Mouse (Mus musculus) adipocyte (in vitro differentiated cells): Measurements from ENCODE around the gene Gif.

ENCODE experiments used
- DNase-seq: peaks from one replicate; pipeline ENCODE4 v3.0.0-alpha.2; 2016; ENCODE audit warnings: low spot score

Gif gene

DNA sequence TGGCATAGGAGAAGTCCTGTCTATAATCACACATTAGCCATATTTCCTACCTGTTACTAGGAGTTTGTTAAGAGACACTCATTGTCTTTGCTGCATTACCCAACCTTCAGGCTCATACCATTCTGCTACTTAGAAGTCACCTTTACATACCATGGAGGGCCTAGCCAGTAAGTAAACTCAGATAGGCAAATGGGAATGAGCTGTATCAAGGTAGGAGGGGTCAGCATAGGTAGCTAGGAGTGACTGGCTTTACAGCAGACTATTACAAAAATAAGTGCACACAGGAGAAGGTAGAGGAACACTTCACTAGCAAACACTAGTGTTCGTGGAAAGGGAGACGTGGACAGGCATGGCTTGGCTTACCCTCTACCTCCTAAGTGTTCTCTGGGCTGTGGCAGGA lies at the start of gene Gif:
Gene Gif (plus strand): TSS at position 257 of the 400 bp plus-strand sequence.
- no peak for DNase-seq

- DNase-seq = no peak
These were observed 49.0 kb upstream of the Gif start for GRCm38 (mm10) chr19:11698342-11698741.

DNA sequence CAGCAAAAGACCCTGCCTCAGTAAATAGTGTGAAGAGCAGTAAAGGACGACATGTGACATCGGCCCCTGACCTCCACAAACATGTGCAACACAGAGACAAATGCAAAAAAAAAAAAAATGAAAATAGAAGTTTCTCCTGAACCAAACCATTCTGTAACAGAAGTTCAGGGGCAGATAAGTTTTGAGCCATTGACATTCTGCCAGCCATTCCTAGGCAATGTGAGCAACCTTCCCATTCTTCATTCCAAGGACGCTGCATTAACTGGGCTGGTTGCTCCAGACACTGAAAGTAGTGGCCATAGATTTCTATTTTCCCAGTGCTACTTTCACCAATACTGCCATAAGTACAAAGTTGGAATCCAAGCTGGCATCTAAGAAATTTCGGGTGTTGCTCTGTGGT lies 34.9 kb upstream of the Gif start:
- DNase-seq = no peak

DNA sequence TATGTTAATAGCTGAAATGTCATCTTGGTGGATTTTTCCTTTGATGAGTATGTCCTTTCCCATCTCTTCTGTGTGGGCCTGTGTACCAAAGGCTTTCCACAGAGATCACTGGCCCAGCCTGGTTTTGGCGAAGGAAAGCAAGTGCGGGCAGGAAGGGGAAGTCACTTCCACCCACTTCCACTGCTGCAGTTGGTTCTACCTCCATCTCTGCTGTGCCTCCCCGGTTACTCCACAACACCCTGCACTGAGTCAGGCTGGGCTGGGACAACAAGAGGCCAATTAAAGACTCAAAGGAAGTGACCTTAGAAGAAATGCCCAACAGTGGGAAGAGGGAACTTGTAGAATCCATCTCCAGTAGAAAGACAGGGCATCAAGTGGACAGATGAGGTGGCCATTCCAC lies 27.3 kb upstream of the Gif start:
- no peak for DNase-seq

GRCm38 (mm10) chr19:11723870-11724269 lies 23.5 kb upstream of the Gif start:
- no peak for DNase-seq

DNA sequence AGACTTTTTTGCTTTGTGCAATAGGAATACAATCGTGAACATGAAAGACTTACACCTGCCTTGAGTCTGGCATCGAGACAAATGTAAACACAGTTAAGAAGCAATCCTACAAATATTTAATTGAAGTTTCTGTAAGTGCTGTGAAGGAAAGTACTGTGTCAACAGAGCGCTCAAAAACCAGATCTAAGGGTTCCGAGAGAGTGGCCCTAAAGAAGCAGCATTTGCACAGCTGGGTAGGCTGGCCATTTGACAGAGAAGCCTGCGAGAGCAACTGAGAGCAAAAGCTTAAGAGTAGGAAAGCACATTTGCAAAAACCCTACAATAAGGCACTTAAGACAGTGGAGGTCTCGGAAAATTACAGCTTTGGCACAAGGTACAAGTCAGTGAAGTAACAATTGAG lies 23.1 kb upstream of the Gif start:
- no peak for DNase-seq

GRCm38 (mm10) chr19:11725915-11726314 lies 21.4 kb upstream of the Gif start:
- no peak for DNase-seq

GRCm38 (mm10) chr19:11727304-11727703 lies 20.1 kb upstream of the Gif start:
- DNase-seq = no peak

DNA sequence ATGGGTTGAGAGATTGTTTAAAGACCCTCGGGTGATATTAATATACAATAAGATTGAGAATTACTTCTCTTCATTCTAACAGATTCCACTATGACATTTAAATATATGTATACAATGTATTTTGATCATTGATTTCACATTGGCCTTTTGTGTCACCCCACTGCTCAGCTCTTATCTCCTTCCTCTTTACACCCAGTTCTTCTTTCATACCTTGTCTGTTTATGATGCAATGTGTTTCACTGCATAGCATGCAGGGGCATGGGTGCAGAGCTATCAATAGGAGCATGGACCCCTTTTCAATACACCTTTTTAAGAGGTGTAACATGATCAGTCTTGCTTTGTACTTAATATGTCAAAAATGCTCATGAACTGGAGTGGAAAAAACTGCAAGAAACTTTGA lies 17.1 kb upstream of the Gif start:
- DNase-seq = no peak

- DNase-seq = no peak
These were observed 10.9 kb upstream of the Gif start for GRCm38 (mm10) chr19:11736455-11736854.

DNA sequence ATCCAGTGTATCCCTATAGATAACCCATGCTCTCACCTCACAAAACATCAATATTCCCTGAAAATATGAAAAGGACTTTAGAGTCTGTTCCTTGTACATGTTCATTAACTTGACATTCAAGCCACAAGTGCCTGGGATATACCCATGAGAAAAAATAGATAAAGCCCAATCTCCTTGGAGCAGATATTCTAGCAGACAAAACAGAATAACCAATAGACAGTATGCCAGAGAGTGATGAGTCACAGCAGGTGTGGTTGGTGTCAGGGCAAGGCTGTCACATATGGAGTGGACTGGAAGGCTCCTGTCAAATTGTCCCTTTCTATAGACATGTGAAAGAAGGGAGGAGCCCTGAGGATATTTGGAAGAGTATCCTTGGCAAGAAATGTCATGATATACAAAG lies 1.7 kb upstream of the Gif start:
- DNase-seq = no peak

DNA sequence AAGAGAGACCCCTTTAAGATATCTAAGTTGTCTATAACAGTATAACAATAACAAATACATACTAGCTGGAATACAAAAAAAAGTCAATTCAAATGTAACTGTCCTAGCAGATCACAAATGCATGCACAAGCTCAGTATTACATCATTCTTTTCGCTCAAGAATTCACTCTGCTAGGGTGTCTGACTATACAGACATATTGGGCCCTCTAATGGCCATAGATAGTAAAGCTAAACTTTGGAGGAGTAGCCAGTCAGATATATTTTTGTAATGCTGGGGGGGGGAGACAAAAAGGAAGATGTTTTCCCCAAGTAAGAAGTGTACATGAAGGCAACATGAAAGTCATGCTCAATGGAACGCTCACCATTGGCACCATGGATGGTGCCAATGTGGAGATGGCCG lies 17.7 kb downstream of the Gif start:
- no peak for DNase-seq

DNA sequence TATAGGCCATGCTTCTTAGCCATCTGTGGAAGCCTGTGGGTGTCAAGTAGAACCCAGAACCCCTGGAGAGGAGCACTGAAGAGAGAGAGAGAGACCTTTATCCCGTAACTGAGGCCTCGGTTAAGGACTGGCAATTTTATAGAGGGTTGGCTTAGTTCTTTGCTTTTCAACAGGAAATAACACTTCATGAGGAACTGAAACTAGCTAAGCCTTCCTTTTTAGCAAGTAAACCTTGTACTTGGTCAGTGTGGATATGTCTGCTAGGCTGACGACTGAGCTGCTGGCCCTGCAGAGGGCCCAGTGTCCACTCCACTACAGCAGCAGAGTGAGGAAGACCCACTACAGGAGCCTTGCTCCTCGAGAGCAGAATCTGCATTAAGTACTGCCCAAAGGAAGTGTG lies 19.1 kb downstream of the Gif start:
- no peak for DNase-seq

- DNase-seq = peak; percentile 33
These were observed 20.8 kb downstream of the Gif start for GRCm38 (mm10) chr19:11768163-11768562.

GRCm38 (mm10) chr19:11769257-11769920 lies 22.0 kb downstream of the Gif start:
- DNase-seq = no peak

DNA sequence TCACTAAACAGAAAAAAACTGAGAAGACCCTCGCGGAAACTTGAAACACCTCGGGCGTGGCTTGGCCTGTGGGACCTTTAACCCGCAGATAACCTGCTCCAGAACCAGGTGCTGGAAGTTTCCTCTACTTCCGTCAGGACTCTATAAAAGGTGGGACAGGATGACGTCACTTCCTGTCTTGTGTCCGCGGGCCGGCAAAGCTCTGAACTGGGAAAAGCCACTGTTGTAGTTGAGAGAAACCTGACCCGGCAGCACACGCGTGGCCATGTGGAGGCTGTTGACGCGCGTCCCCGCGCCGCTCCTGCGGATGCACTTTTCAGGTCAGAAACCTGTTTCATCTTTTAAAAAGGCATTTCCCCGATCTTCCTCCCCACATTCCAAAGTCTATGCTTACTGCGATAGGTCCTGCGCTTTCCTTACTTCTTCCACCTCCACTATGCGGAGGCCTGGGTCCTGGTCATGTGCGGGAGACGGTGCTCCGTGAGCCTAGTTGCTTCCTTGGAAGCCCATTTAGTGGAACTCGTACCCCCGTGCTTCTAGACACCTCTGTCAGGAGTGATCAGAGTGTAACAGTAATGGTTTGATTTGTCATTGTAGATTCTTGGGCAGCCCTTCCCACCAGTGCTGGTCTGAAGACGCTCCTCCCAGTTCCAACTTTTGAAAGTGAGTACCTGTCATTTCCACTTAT lies 23.0 kb downstream of the Gif start, which contains the start of gene Mrpl16:
Gene Mrpl16 (plus strand): TSS at position 187 of the 688 bp plus-strand sequence.
- DNase-seq = peak; percentile 96

DNA sequence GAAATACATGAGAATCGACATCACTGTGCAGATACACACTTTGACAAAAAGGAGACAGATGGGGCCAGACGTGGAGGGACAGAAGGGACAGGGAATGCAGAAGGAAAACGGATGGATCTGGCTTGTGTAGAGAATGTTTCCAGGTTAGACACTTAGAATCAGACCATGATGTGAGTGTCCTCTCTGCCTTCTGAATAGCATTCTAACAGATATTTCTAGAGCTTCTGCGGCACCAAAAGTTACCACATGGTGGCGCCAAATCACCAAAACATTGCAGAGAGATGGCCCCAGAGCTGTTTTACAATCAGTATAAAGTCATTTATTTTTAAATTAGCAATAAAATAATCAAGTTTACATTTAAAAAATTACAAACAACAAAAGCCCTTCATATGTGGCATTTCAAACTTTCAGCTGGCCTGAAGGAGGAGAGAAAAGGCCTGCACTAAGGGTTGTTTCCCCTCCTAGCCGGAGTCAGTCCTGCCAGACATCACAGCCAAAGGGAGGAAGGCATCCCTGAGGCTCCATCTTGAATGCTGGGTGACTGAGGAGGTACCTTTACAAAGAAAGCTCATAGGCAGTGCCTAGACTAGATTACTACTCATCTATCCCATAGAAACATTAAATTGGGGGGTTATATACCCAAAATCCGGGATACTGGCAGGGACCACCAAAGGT lies 30.0 kb downstream of the Gif start:
- peak; percentile 78 for DNase-seq

DNA sequence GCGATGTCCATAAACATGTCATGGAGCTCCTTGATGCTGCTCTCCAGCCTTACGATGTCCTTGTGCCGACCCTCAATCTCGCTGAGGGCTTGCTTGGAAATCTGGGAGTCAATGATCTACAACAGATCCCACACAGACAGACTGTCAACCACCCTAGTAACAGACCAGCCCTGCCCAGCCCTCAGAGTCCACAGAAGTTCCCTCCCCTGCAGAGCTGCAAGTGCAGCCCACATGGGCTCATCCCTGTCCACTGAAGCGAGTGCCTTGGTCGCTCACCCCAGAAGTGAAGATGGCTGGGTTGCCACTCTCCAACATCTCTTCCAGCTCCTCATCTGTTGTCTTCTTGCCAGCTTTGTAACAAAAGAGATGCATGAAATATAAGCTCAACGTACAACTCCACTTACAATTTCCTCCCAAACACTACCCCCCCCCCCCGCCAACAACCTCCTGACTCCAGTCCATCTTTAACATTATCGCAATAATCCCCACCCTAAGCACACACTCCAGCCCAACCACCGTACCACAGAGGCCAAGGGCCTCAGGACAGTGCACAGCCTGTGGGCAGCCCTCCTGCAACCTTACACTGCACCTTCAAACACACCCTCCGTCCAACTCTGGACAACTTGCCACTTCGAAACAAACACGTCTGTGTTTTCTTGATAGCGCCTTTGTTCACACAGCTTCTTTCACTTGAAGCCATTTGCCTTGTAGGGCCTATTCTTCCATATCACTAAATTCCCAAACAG lies 38.2 kb downstream of the Gif start:
- DNase-seq = no peak

DNA sequence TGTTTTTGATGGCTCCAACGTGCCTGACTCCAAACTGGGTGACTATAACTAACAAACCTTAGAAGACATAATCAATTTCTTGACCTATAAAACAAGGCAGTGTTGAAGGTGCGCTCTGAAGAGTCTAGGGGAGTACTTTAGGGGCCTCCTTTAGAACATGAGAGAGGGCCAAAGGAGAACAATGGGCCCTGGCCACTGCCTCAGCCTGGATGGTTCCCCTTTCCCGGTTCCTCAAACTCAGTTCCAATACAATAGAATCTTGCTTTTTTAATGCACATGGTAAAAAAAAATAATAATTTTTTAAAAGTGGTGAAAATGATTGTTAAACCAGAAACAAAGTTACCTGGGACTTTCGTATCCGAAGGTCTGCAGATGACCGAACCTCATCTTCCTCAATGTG lies 40.5 kb downstream of the Gif start:
- DNase-seq = no peak

GRCm38 (mm10) chr19:11788876-11789275 lies 41.5 kb downstream of the Gif start:
- DNase-seq = no peak

- DNase-seq = no peak
These were observed 44.5 kb downstream of the Gif start for GRCm38 (mm10) chr19:11791825-11792224.

- DNase-seq = no peak
These were observed 46.5 kb downstream of the Gif start for GRCm38 (mm10) chr19:11793741-11794359.
